Mouse (Mus musculus): ENCODE results near the gene Exd1.

GRCm38 (mm10) chr2:119584282-119584681, 36.9 kb upstream of the Exd1 start:
- TF ChIP-seq POLR2A (IDR thresholded peaks at IDR 0.05; ENCODE audit: control insufficient read depth, extremely low read depth, insufficient read depth, low read length, poor library complexity) = no peak
- TF ChIP-seq CTCF (IDR thresholded peaks at IDR 0.05; ENCODE audit: borderline replicate concordance, control insufficient read depth, extremely low read depth, insufficient read depth, low read length, poor library complexity) = no peak

Data from thymus, adult 2 months (tissue).